Mouse (Mus musculus): Measurements from ENCODE around the gene Kcnc3. TPM values are rescaled to one million over a fixed set of nuclear protein-coding genes. Genes with fewer than 3 reads are reported as not detected.

The Kcnc3 gene
- polyA plus RNA-seq, 1 experiment, result 54.9 TPM

- Histone ChIP-seq H3K27ac (ENCODE audit: insufficient read depth, low read length) (no peak overlapping the region), H3K4me1 (ENCODE audit: control insufficient read depth, insufficient read depth, low read length) (no peaks in the 10 kb centered on the region), H3K4me3 (ENCODE audit: insufficient read depth, low read length) (no peak overlapping the region)
- TF ChIP-seq CTCF (IDR thresholded peaks at IDR 0.05; ENCODE audit: extremely low read depth, insufficient read depth, low read length) (no peak), POLR2A (IDR thresholded peaks at IDR 0.05; ENCODE audit: extremely low read depth, insufficient read depth, low read length) (no peak)
Measured at GRCm38 (mm10) chr7:44645951-44646350, 55.5 kb downstream of the Kcnc3 start.

- Histone ChIP-seq H3K4me1 (ENCODE audit: control insufficient read depth, insufficient read depth, low read length) (no peaks in the 10 kb centered on the region), H3K4me3 (ENCODE audit: insufficient read depth, low read length) (no peak overlapping the region), H3K27ac (ENCODE audit: insufficient read depth, low read length) (no peak overlapping the region)
- no peak for TF ChIP-seq POLR2A (IDR thresholded peaks at IDR 0.05; ENCODE audit: extremely low read depth, insufficient read depth, low read length)
- peak; percentile 70 for TF ChIP-seq CTCF (IDR thresholded peaks at IDR 0.05; ENCODE audit: extremely low read depth, insufficient read depth, low read length)
Measured at GRCm38 (mm10) chr7:44647042-44647724, 56.7 kb downstream of the Kcnc3 start.

- Histone ChIP-seq H3K4me3 (ENCODE audit: insufficient read depth, low read length) (no peak overlapping the region), H3K27ac (ENCODE audit: insufficient read depth, low read length) (no peak overlapping the region), H3K4me1 (ENCODE audit: control insufficient read depth, insufficient read depth, low read length) (no peaks in the 10 kb centered on the region)
- no peak for TF ChIP-seq POLR2A (IDR thresholded peaks at IDR 0.05; ENCODE audit: extremely low read depth, insufficient read depth, low read length)
- no peak for TF ChIP-seq CTCF (IDR thresholded peaks at IDR 0.05; ENCODE audit: extremely low read depth, insufficient read depth, low read length)
Measured at GRCm38 (mm10) chr7:44647729-44648128, 57.3 kb downstream of the Kcnc3 start.

GRCm38 (mm10) chr7:44649094-44649610 lies 58.7 kb downstream of the Kcnc3 start:
- Histone ChIP-seq H3K27ac (ENCODE audit: insufficient read depth, low read length) (no peak overlapping the region), H3K4me3 (ENCODE audit: insufficient read depth, low read length) (no peak overlapping the region), H3K4me1 (ENCODE audit: control insufficient read depth, insufficient read depth, low read length) (no peaks in the 10 kb centered on the region)
- TF ChIP-seq POLR2A (IDR thresholded peaks at IDR 0.05; ENCODE audit: extremely low read depth, insufficient read depth, low read length) (no peak), CTCF (IDR thresholded peaks at IDR 0.05; ENCODE audit: extremely low read depth, insufficient read depth, low read length) (no peak)

GRCm38 (mm10) chr7:44649990-44650389 lies 59.5 kb downstream of the Kcnc3 start:
- Histone ChIP-seq H3K27ac (ENCODE audit: insufficient read depth, low read length) (no peak overlapping the region), H3K4me1 (ENCODE audit: control insufficient read depth, insufficient read depth, low read length) (no peaks in the 10 kb centered on the region), H3K4me3 (ENCODE audit: insufficient read depth, low read length) (no peak overlapping the region)
- no peak for TF ChIP-seq POLR2A (IDR thresholded peaks at IDR 0.05; ENCODE audit: extremely low read depth, insufficient read depth, low read length)
- TF ChIP-seq CTCF (IDR thresholded peaks at IDR 0.05; ENCODE audit: extremely low read depth, insufficient read depth, low read length), result peak; percentile 90

- Histone ChIP-seq H3K4me1 (ENCODE audit: control insufficient read depth, insufficient read depth, low read length) (no peaks in the 10 kb centered on the region), H3K27ac (ENCODE audit: insufficient read depth, low read length) (no peak overlapping the region), H3K4me3 (ENCODE audit: insufficient read depth, low read length) (no peak overlapping the region)
- TF ChIP-seq POLR2A (IDR thresholded peaks at IDR 0.05; ENCODE audit: extremely low read depth, insufficient read depth, low read length) (no peak), CTCF (IDR thresholded peaks at IDR 0.05; ENCODE audit: extremely low read depth, insufficient read depth, low read length) (no peak)
Measured at GRCm38 (mm10) chr7:44651416-44651815, 61.0 kb downstream of the Kcnc3 start.

GRCm38 (mm10) chr7:44653773-44654172 lies 63.3 kb downstream of the Kcnc3 start:
- TF ChIP-seq POLR2A (IDR thresholded peaks at IDR 0.05; ENCODE audit: extremely low read depth, insufficient read depth, low read length) (no peak), CTCF (IDR thresholded peaks at IDR 0.05; ENCODE audit: extremely low read depth, insufficient read depth, low read length) (peak; percentile 31; the same call in 1 of the 2 replicates)
- no peak overlapping the region for H3K4me3 ChIP-seq (ENCODE audit: insufficient read depth, low read length)
- no peak overlapping the region for H3K27ac ChIP-seq (ENCODE audit: insufficient read depth, low read length)
- no peaks in the 10 kb centered on the region for H3K4me1 ChIP-seq (ENCODE audit: control insufficient read depth, insufficient read depth, low read length)

Other genes with a start within 250 kb of the Kcnc3 start
- gene Syt3, start 206.6 kb upstream of the Kcnc3 start, polyA plus RNA-seq (2012; rRNA removed), result 70.2 and 74.0 TPM in 2 replicates
- 3.7 and 4.3 TPM in 2 replicates for gene 1700008O03Rik, start 204.8 kb upstream of the Kcnc3 start, polyA plus RNA-seq (2012; rRNA removed)
- gene Lrrc4b, start 161.6 kb upstream of the Kcnc3 start, polyA plus RNA-seq (2012; rRNA removed), result 190 and 192 TPM in 2 replicates
- gene Aspdh, start 125.3 kb upstream of the Kcnc3 start, polyA plus RNA-seq (2012; rRNA removed), result 8.2 and 8.7 TPM in 2 replicates
- gene Josd2, start 122.7 kb upstream of the Kcnc3 start, polyA plus RNA-seq (2012; rRNA removed), result 232 and 256 TPM in 2 replicates
- 297 and 308 TPM in 2 replicates for gene Emc10, start 94.1 kb upstream of the Kcnc3 start, polyA plus RNA-seq (2012; rRNA removed)
- 27.0 and 29.4 TPM in 2 replicates for gene Fam71e1, start 94.1 kb upstream of the Kcnc3 start, polyA plus RNA-seq (2012; rRNA removed)
- 0.04 and 0.06 TPM in 2 replicates for gene Mybpc2, start 66.0 kb upstream of the Kcnc3 start, polyA plus RNA-seq (2012; rRNA removed)
- gene Spib, start 58.6 kb upstream of the Kcnc3 start, polyA plus RNA-seq (2012; rRNA removed), result 0.08 and 0.27 TPM in 2 replicates
- gene Pold1, start 41.8 kb upstream of the Kcnc3 start, polyA plus RNA-seq (2012; rRNA removed), result 11.1 and 11.6 TPM in 2 replicates
- 89.5 and 89.6 TPM in 2 replicates for gene Nr1h2, start 36.7 kb upstream of the Kcnc3 start, polyA plus RNA-seq (2012; rRNA removed)
- 0.26 and 0.61 TPM in 2 replicates for gene Napsa, start 18.3 kb upstream of the Kcnc3 start, polyA plus RNA-seq (2012; rRNA removed)
- 15.9 and 17.4 TPM in 2 replicates for gene Myh14, start 80.2 kb downstream of the Kcnc3 start, polyA plus RNA-seq (2012; rRNA removed)
- gene Izumo2, start 118.1 kb downstream of the Kcnc3 start, polyA plus RNA-seq (2012; rRNA removed), result not detected in 2 replicates
- 32.6 and 35.7 TPM in 2 replicates for gene Vrk3, start 157.7 kb downstream of the Kcnc3 start, polyA plus RNA-seq (2012; rRNA removed)
- gene Zfp473, start 160.4 kb downstream of the Kcnc3 start, polyA plus RNA-seq (2012; rRNA removed), result 0.40 TPM in 2 replicates
- gene Nup62, start 225.4 kb downstream of the Kcnc3 start, polyA plus RNA-seq (2012; rRNA removed), result 28.8 and 29.6 TPM in 2 replicates
- 1.9 and 2.3 TPM in 2 replicates for gene Il4i1, start 225.7 kb downstream of the Kcnc3 start, polyA plus RNA-seq (2012; rRNA removed)
- gene Atf5, start 226.0 kb downstream of the Kcnc3 start, polyA plus RNA-seq (2012; rRNA removed), result 15.9 and 17.5 TPM in 2 replicates